Mouse (Mus musculus) left cerebral cortex, postnatal 36 days (tissue): ENCODE data around the gene Cd4. TPM values are rescaled to one million over a fixed set of nuclear protein-coding genes. Genes with fewer than 3 reads are reported as not detected.

ENCODE experiments used
- DNase-seq, 2 experiments: peaks; one replicate each; pipeline ENCODE4 v3.0.0; 2021 to 2022; ENCODE audit warnings: low spot score in 2 of 2, mixed read lengths in 1 of 2
- intact Hi-C: fragments of 180-260 bp; cut with DNase I; formaldehyde crosslinking; loops from one replicate; pipeline ENCODE4 v1.15.1; 2025
- total RNA-seq, 2 experiments: library from RNA; stranded (reverse); gene quantifications; 2 replicates each; pipeline ENCODE4 v1.2.3; 2021

The Cd4 gene
- total RNA-seq, 2 experiments from 2014 or later: 5.4 to 5.8 TPM

GRCm38 (mm10) chr6:124828101-124828592, 59.9 kb downstream of the Cd4 start:
- DNase-seq: no peak
- intact Hi-C loops: no loop called here

DNA sequence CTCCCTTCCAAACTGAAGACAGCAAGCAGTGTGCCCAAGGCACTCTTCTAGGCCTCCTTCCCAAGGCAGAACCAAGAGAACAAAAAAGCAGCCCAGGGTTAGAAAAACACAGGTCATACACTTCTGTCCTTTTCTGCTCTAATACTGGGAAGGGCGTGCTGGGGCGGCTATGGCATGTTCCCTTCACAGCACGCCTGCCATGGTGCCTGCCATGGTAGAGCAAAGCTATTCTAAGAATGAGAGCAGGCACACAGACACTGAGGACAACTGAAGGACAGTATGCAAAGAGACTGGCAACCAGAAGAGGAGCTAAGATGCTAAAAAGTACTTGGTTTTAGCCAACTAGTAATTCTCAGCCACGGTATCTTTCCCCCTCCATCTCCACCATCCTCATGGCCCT, 66.0 kb downstream of the Cd4 start:
- intact Hi-C loops: no loop called here
- DNase-seq: no peak

- DNase-seq: no peak
- intact Hi-C loops: no loop called here
Measured at GRCm38 (mm10) chr6:124820891-124821290, 67.1 kb downstream of the Cd4 start.

GRCm38 (mm10) chr6:124817971-124818370, 70.0 kb downstream of the Cd4 start:
- intact Hi-C loops: no loop called here
- peak in 1 of 2 experiments; percentile 38 for DNase-seq

GRCm38 (mm10) chr6:124817563-124817962, 70.5 kb downstream of the Cd4 start:
- intact Hi-C loops: no loop called here
- no peak for DNase-seq

DNA sequence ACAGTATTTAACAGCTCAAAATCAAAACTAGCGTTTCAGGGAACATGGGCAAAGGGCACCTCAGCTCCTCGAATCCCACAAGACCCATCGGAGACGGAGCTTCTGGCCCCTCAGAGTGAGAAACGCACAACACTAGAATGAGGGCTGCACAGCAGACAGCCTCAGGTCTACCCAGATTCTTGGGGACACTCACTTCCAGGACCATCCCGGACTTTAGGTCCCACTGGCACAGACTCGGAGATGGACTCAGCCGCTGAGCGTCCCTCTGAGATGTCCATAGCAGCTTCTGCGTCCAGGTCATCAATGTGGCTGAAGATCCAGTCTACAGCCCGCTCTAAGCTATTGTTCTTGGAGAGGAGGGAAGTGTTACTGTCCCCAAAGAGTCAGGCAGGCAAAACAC, 70.9 kb downstream of the Cd4 start:
- no peak for DNase-seq
- intact Hi-C loops: no loop called here

GRCm38 (mm10) chr6:124816611-124817010, 71.4 kb downstream of the Cd4 start:
- intact Hi-C loops: no loop called here
- DNase-seq: no peak

- intact Hi-C loops: no loop called here
- no peak for DNase-seq
Measured at GRCm38 (mm10) chr6:124814858-124815774, 72.9 kb downstream of the Cd4 start.

Other genes with a start within 250 kb of the Cd4 start
- 10 to 100 TPM; 20.9 to 23.0 TPM for gene Lpcat3, start 225.2 kb downstream of the Cd4 start, total RNA-seq
- 10 to 100 TPM; 41.8 to 45.9 TPM for gene Emg1, start 176.0 kb downstream of the Cd4 start, total RNA-seq
- gene Phb2, start 175.9 kb downstream of the Cd4 start, total RNA-seq: 100 to 1,000 TPM; 113 to 127 TPM
- gene Ptpn6, start 149.5 kb downstream of the Cd4 start, total RNA-seq: 1 to 10 TPM; 3.7 to 6.6 TPM
- gene Grcc10, start 146.8 kb downstream of the Cd4 start, total RNA-seq: 100 to 1,000 TPM; 285 to 313 TPM
- not detected for gene Gm45234, start 132.2 kb downstream of the Cd4 start, total RNA-seq
- gene Atn1, start 131.7 kb downstream of the Cd4 start, total RNA-seq: 100 to 1,000 TPM; 162 to 175 TPM
- gene Eno2, start 118.5 kb downstream of the Cd4 start, total RNA-seq: 1,000 to 10,000 TPM; 1,042 to 1,110 TPM
- 1 to 10 TPM; 1.7 to 1.8 TPM for gene Lrrc23, start 108.5 kb downstream of the Cd4 start, total RNA-seq
- 1 to 10 TPM; 4.9 TPM for gene Spsb2, start 79.6 kb downstream of the Cd4 start, total RNA-seq
- gene Tpi1, start 73.9 kb downstream of the Cd4 start, total RNA-seq: 100 to 1,000 TPM; 736 to 850 TPM
- 100 to 1,000 TPM; 191 to 199 TPM for gene Usp5, start 58.7 kb downstream of the Cd4 start, total RNA-seq
- 1 to 10 TPM; 1.5 to 1.8 TPM for gene Cdca3, start 58.7 kb downstream of the Cd4 start, total RNA-seq
- under 1 TPM in 1 of 2 experiments, not detected in 1; 0.30 TPM for gene Gnb3, start 47.9 kb downstream of the Cd4 start, total RNA-seq
- 10 to 100 TPM; 12.6 to 37.2 TPM for gene P3h3, start 30.5 kb downstream of the Cd4 start, total RNA-seq
- 100 to 1,000 TPM; 218 to 235 TPM for gene Gpr162, start 24.2 kb downstream of the Cd4 start, total RNA-seq
- 1 to 10 TPM; 2.7 to 3.1 TPM for gene Lag3, start 23.5 kb upstream of the Cd4 start, total RNA-seq
- 1,000 to 10,000 TPM in 1 of 2 experiments, 100 to 1,000 TPM in 1; 913 to 1,047 TPM for gene Ptms, start 31.9 kb upstream of the Cd4 start, total RNA-seq
- gene Mlf2, start 43.2 kb upstream of the Cd4 start, total RNA-seq: 100 to 1,000 TPM; 606 to 697 TPM
- gene Cops7a, start 77.3 kb upstream of the Cd4 start, total RNA-seq: 100 to 1,000 TPM; 153 to 170 TPM
- gene Pianp, start 108.5 kb upstream of the Cd4 start, total RNA-seq: 100 to 1,000 TPM; 179 to 184 TPM
- 10 to 100 TPM; 33.3 to 52.7 TPM for gene Zfp384, start 120.9 kb upstream of the Cd4 start, total RNA-seq
- 10 to 100 TPM; 55.2 to 63.9 TPM for gene Ing4, start 151.5 kb upstream of the Cd4 start, total RNA-seq
- gene Acrbp, start 161.5 kb upstream of the Cd4 start, total RNA-seq: 10 to 100 TPM in 1 of 2 experiments, 1 to 10 TPM in 1; 8.3 to 13.4 TPM
- gene Lpar5, start 179.7 kb upstream of the Cd4 start, total RNA-seq: under 1 TPM; 0.48 to 0.84 TPM
- 100 to 1,000 TPM; 153 to 166 TPM for gene Chd4, start 207.8 kb upstream of the Cd4 start, total RNA-seq
- gene Nop2, start 243.7 kb upstream of the Cd4 start, total RNA-seq: 10 to 100 TPM; 26.4 to 26.6 TPM